Mouse (Mus musculus): ENCODE results near the gene Sos1.

Sos1 gene

DNA sequence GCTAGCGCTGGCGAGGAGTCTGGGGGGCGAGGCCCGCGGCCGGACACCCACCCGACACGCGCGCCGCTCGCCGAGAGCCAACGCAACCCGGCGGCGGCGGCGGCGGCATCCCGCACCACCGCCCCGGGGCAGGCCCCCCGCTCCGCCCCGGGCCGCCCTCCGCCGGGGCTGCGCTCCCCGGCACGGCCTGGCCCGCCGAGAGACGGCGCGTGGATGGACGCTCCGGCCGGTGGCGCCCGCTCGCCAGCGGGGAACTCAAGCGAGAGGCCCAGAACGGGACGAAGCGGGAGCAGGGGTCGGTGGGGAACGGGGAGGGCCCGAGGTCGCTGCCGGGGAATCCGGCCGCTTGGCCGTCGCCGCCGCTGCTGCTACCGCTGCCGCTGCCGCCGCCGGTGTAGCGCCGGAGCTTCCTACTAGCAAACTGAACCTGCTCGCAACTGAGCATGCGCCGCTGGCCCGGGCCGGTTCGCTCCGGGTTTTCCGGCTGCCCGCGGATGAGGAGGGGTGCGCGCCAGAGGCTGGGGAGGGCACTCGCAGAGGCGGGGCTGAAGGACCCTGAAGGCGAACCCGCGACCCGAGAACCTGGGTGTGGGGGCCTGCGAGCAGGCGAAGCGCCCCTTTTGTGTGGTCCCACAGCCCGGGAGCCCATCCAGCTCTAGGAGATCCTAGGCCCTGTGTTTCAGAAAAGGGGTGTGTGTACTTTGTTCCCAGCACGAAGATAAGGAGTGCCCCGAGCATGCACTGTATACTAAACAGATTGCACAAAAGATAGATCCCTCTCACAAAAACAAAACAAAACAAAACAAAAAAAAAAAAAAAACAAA lies at the start of gene Sos1:
Gene Sos1 (minus strand): TSS at position 423 of the 824 bp plus-strand sequence.
- in situ Hi-C loops (cut with MboI, MseI): loop anchor here (5.0 kb wide), 1 partner anchor 72 kb away; no protein-coding TSS in a partner anchor

GRCm38 (mm10) chr17:80523231-80523630 lies 43.0 kb upstream of the Sos1 start:
- in situ Hi-C loops (cut with MboI, MseI): no loop called here

- in situ Hi-C loops (cut with MboI, MseI): no loop called here
These were observed 41.9 kb upstream of the Sos1 start for GRCm38 (mm10) chr17:80522229-80522556.

- in situ Hi-C loops (cut with MboI, MseI): no loop called here
These were observed 41.4 kb upstream of the Sos1 start for GRCm38 (mm10) chr17:80521521-80522228.

DNA sequence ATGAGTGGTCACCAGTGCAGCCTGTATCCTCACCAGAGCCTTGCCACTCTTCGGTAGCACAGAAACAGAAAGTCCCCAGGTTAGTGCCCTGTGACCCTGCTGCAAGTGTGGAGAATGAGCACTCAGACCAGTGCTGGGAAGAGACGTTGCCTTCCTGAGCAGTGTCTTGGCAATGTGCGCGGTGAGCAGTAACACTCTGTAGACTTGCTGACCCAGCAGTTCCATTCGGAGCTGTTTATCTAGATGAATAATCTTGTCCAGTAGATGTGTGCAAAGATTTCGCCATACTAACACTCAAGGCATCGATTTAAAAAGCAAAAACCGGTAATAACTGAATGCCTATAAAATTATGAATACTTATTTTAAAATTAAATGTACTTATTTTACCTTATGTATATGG lies 40.3 kb upstream of the Sos1 start:
- in situ Hi-C loops (cut with MboI, MseI): no loop called here

DNA sequence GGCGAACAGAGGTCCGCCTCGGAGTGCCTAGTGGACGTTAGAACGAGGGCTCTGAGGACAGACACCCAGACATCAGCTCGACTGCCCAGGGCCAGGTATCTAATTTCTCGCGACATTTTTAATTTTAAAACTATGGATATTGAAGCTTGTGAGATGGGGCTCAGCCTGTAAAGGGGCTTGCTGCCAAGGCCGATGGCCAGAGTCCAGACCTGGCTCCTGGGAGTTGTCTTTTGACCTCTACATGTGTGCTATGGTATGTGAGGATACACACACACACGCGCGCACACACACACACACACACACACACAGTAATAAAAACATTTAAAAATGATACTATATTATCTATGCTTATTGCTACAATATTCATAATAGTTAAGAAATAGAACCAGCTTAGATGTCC lies 38.6 kb upstream of the Sos1 start:
- in situ Hi-C loops (cut with MboI, MseI): no loop called here

DNA sequence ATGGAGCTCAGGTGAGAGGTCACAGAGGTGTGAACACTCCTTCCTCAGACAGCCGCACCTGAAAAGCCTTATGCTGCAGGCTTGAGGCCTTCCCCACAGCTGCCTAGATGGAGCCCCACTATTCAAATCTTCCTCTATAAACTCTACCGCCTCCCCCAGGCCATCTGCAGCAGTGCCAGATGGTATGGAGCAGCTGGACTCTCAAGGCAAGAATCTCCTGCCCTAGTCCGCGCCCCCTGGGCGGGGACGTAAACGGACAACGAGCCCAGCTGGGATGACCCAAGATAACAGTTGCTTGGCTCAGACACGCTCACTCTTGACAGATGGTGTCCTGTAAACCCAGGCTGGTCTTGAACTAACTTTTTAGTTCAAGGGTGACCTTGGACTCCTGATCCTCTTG lies 37.0 kb upstream of the Sos1 start:
- in situ Hi-C loops (cut with MboI, MseI): no loop called here

- in situ Hi-C loops (cut with MboI, MseI): no loop called here
These were observed 35.7 kb upstream of the Sos1 start for GRCm38 (mm10) chr17:80515956-80516355.

DNA sequence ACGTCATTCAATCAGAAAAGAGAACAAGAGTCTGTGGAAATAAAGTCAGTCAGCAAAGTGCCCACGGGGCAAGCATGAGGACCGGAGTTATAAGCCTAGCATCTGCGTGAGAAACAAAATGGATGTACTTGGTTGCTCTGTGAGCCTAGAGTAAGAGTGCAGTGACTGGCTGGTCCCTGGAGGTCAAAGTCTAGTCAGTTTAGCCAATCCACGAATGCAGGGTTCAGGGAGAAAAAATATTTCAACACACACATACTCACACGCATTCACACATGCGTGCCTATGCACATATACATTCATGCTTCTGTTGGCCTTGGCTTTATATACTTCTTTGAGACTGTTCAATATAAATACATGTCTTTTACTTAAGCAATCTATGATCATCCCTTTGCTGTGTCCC lies 35.3 kb upstream of the Sos1 start:
- in situ Hi-C loops (cut with MboI, MseI): no loop called here

DNA sequence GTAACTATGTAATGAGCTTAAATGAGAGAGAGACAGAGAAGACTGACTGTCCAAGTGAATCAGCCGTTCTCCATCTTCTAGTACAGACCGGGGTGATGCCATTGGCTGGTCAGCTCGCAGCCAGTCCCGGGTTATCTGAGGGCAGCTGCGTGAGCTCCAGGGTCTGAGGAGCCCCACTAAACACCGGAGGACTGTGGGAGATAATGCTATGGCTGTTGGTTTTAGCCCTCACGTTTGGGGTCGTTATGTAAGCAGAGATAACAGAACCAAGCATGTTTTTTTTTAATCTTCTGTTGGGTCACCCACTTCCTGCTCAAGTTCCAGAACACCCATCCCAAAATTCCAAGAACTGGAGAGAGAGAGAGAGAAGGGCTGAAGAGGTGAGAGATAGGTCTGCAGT lies 33.5 kb upstream of the Sos1 start:
- in situ Hi-C loops (cut with MboI, MseI): no loop called here

GRCm38 (mm10) chr17:80510459-80510855 lies 30.2 kb upstream of the Sos1 start:
- in situ Hi-C loops (cut with MboI, MseI): no loop called here

DNA sequence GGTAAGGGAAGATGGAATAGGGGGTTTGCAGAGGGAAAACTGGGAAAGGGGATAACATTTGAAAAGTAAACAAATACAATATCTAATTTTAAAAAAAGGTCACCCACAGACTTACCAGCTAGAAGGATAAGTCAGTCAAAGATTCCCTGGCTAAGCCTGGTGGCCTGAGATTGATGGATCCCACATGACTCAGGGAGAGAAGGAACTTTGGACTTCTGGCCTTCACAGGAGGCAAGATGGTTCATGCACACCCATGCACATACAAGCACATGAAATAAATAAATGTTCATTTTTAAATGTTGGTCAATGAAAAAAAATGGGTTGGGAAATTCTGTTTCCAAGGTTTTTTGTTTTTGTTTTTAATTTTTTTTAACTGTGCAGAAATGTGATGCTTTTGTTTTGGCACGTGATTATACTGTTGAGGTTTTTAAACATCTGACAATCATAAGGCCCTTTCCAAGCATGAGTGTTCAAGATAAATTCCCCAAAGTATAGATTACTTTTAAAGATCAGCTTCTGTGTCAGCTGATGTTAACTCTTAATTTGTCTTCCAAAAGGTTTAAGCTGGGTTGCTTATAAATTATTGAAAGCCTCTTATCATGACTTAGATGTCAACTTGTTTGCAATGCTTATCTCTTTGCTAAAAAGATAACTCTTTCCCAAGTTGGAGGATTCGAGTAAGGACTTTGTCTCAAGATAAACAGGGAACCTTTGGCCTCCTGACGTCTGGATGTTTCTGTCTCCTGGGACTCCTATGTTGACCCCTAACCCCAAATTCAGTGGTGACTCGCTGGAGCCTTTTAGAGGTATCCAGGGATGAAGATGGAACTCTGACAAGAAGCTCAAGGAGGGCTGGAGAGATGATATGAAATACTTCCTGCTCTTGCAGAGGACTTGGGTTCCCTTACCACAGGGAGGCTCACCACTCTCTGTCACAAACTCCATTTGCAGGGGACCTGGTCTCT lies 29.5 kb upstream of the Sos1 start:
- in situ Hi-C loops (cut with MboI, MseI): no loop called here

- in situ Hi-C loops (cut with MboI, MseI): no loop called here
These were observed 25.5 kb upstream of the Sos1 start for GRCm38 (mm10) chr17:80505766-80506165.

- in situ Hi-C loops (cut with MboI, MseI): no loop called here
These were observed 25.1 kb upstream of the Sos1 start for GRCm38 (mm10) chr17:80505342-80505741.

- in situ Hi-C loops (cut with MboI, MseI): no loop called here
These were observed 21.5 kb upstream of the Sos1 start for GRCm38 (mm10) chr17:80501805-80502172.

GRCm38 (mm10) chr17:80501037-80501804 lies 21.0 kb upstream of the Sos1 start:
- in situ Hi-C loops (cut with MboI, MseI): no loop called here

GRCm38 (mm10) chr17:80500025-80500424 lies 19.8 kb upstream of the Sos1 start:
- in situ Hi-C loops (cut with MboI, MseI): no loop called here

DNA sequence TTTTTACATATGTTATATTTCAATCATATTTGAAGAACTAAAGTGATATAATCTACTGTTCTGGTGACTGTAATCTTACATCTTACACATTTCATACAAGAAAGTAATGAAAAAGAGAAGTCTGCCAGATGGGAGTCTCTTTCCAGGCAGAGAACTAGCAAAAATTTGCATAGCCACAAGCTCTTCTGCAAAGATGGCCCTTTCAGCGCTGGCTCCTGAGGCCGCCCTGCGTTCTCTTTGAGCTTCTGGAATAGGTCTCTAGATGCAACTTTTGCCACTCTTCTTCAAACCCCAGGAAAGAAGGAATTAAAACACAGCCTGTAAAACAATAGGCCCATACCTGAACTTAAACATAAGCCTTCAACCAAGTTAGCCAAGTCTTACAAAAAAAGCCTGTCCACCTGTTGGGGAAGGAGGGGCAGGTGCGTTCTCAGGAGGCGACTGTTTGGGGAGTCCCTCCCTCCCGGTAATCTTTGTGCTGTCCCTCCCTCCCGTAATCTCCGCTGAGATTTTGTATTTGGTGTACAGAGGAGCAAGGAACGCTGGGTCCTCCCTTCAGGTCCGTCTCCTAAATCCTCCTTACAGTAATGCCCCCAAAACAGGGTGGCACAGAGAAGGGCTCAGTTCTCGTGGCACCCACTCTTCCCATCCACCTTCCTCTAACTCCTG lies 18.5 kb upstream of the Sos1 start:
- in situ Hi-C loops (cut with MboI, MseI): no loop called here

DNA sequence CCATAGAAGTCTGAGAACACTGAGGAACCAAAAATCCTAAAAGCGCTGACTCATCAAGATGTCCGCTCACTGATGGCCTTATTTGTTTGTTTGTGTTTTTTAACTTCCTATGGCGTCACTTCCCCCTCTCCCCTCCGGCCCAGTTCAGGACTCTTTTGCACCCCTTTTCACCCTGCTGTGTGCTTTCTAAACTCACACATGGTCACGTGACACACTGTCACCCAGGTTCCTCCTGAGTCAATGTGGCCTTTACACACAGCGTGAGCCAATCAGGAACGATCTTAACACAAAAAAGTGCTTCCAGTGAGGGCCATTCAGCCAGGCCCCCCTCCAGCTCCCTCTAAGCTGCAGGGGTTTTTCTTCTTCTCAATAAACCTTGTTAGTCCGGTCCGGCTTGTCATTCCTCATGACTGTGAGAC lies 16.9 kb upstream of the Sos1 start:
- in situ Hi-C loops (cut with MboI, MseI): no loop called here

DNA sequence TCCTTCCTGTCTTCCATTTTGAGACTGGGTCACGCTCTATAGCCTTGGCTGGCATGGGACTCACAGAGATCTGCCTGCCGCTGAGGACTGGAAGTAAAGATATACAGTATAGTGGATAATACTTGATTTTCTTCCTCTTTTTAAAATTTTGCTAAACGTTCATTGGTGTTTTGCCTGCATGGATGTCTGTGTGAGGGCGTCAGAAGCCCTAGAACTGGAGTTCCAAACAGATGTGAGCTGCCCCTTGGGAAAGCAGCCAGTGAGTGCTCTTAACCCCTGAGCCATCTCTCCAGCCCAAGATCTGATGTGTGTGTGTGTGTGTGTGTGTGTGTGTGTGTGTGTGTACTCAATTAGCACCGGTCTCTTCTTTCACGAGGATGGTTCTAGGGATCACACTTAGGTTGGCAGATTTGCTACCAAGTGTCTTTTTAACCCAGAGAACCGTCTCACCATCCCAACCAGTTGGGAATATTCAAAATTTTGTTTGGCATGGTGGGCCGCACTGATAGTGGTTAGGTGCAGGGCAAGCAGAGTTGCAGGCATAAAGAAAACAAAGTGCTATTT lies 16.4 kb upstream of the Sos1 start:
- in situ Hi-C loops (cut with MboI, MseI): no loop called here

All from regulatory T cell (primary cell).